Mouse (Mus musculus) intestine, embryonic 14.5 days (tissue): ENCODE measurements at regions not wholly inside any gene's neighbourhood (a gene's known extent, or its start where the extent isn't known, plus 50 kb on each side); places are given as distances from the start of the nearest gene placed in this dataset.

Source experiments
- ATAC-seq: fragments of 200-750 bp; cut with Nextera tagmentation; replicated peaks from 2 replicates; pipeline ENCODE4 v1.8.0; 2017; ENCODE audit warnings: low read depth, moderate number of reproducible peaks, moderate TSS enrichment, moderate library complexity; ENCODE audit not compliant: low FRiP score, low TSS enrichment
- DNase-seq: peaks from one replicate; pipeline ENCODE4 v3.0.0-alpha.2; 2018; ENCODE audit warnings: low spot score
- H3K27ac ChIP-seq: fragments of 300-500 bp; sonication (generic); 2 replicates; pipeline ENCODE4 v1.5.1; 2014; ENCODE audit warnings: low read depth, mild to moderate bottlenecking, control low read depth
- H3K27me3 ChIP-seq: fragments of 300-500 bp; sonication (generic); replicated peaks from 2 replicates; pipeline ENCODE4 v1.6.1; 2014; ENCODE audit warnings: low read length, control low read depth; ENCODE audit not compliant: control insufficient read depth, insufficient read depth
- H3K36me3 ChIP-seq: fragments of 300-500 bp; sonication (generic); 2 replicates; pipeline ENCODE4 v1.6.1; 2014; ENCODE audit warnings: low read length, control low read depth; ENCODE audit not compliant: control insufficient read depth, insufficient read depth
- H3K4me1 ChIP-seq: fragments of 300-500 bp; sonication (generic); replicated peaks from 2 replicates; pipeline ENCODE4 v1.6.1; 2014; ENCODE audit warnings: low read length, control low read depth, mixed read lengths; ENCODE audit not compliant: control insufficient read depth, insufficient read depth
- H3K4me2 ChIP-seq: fragments of 300-500 bp; sonication (generic); 2 replicates; pipeline ENCODE4 v1.6.1; 2014; ENCODE audit warnings: low read length
- H3K4me3 ChIP-seq: fragments of 300-500 bp; sonication (generic); 2 replicates; pipeline ENCODE4 v1.5.1; 2014; ENCODE audit warnings: low read depth, low read length, control low read depth, mixed read lengths
- H3K9ac ChIP-seq: fragments of 300-500 bp; sonication (generic); 2 replicates; pipeline ENCODE4 v1.6.1; 2014; ENCODE audit warnings: mild to moderate bottlenecking, low read length
- H3K9me3 ChIP-seq: fragments of 300-500 bp; sonication (generic); 2 replicates; pipeline ENCODE4 v1.6.1; 2016; ENCODE audit warnings: low read length, control low read depth; ENCODE audit not compliant: control insufficient read depth
- WGBS: fragments of 180-500 bp; shearing (Covaris S2); extraction: QIAGEN DNeasy Blood & Tissue Kit; methylation state at CpG from one replicate; pipeline ENCODE4 v1.1.7; 2014; 5-methylcytosine and 5-hydroxymethylcytosine counted together

GRCm38 (mm10) chr1:138371474-138371873 lies 97.9 kb downstream of the Atp6v1g3 start:
- ATAC-seq (no peak), DNase-seq (no peak)
- WGBS = 83% methylated on average over 1 of the region's 1 CpGs
- no peaks in the 10 kb centered on the region for H3K4me1 ChIP-seq
- no peak overlapping the region for H3K4me3 ChIP-seq
- H3K4me2 ChIP-seq = no peak overlapping the region
- H3K9ac ChIP-seq = no peak overlapping the region
- H3K27ac ChIP-seq = no peak overlapping the region
- H3K9me3 ChIP-seq = no peaks in the 10 kb centered on the region
- no peaks in the 10 kb centered on the region for H3K36me3 ChIP-seq
- no peaks in the 10 kb centered on the region for H3K27me3 ChIP-seq

DNA sequence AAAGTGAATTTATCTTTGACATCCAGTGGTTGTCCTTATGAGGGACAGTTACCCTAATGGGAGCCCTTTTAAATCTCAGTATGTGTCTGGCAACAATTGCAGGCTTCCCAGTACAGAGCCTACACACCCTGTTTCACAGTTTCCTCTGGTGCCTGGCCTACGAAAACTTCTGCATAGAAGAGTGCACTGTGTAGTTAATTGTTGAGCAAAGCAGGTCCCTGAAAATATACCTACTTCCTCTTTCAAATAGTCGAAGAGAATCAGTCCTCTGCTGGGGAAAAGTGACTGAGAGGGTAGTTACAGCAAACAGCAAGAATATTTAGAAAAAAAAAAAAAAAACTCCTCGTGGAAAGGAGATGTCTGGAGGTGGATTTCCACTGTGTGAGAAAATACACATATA lies 110.6 kb downstream of the Atp6v1g3 start:
- Histone ChIP-seq H3K4me2 (no peak overlapping the region), H3K27ac (no peak overlapping the region), H3K9me3 (no peaks in the 10 kb centered on the region), H3K36me3 (no peaks in the 10 kb centered on the region), H3K9ac (no peak overlapping the region), H3K27me3 (no peaks in the 10 kb centered on the region), H3K4me3 (no peak overlapping the region), H3K4me1 (peaks cover 5% of the 10 kb centered on the region; the same call in 1 of the 2 replicates)
- WGBS = 68% methylated on average over 3 of the region's 3 CpGs
- ATAC-seq (no peak), DNase-seq (no peak)

- H3K4me3 ChIP-seq = no peak overlapping the region
- ATAC-seq (no peak), DNase-seq (peak; percentile 53)
- H3K36me3 ChIP-seq = no peaks in the 10 kb centered on the region
- H3K27me3 ChIP-seq = no peaks in the 10 kb centered on the region
- peaks cover 5% of the 10 kb centered on the region; the same call in 1 of the 2 replicates for H3K4me1 ChIP-seq
- H3K9ac ChIP-seq = no peak overlapping the region
- no peak overlapping the region for H3K27ac ChIP-seq
- no peaks in the 10 kb centered on the region for H3K9me3 ChIP-seq
- H3K4me2 ChIP-seq = peak overlapping the region; percentile 29
- 23% methylated on average over 19 of the region's 19 CpGs for WGBS
Observed at GRCm38 (mm10) chr1:138385156-138385841, 111.8 kb downstream of the Atp6v1g3 start.

DNA sequence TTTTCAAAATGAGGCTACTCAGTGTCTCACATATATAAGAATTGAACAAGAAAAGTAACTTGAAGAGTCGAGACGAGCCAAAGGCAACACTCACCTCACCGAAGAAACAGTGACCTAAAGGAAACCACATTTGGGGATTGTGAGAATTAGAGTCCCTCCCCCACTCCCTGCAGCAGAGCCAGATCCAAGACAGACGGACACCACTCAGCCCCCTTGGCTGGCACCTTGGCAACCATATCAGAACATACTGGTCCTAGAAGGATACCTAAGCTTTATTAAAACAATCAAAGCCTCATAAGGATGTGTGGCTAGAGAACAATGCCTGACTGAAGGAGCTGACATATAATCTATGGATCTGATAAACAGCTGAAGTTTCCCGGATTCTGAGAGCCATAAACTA lies 112.5 kb downstream of the Atp6v1g3 start:
- H3K27me3 ChIP-seq = no peaks in the 10 kb centered on the region
- H3K9ac ChIP-seq = no peak overlapping the region
- no peaks in the 10 kb centered on the region for H3K36me3 ChIP-seq
- H3K4me2 ChIP-seq = no peak overlapping the region
- H3K27ac ChIP-seq = no peak overlapping the region
- ATAC-seq (no peak), DNase-seq (no peak)
- WGBS = 53% methylated on average over 5 of the region's 5 CpGs
- H3K4me1 ChIP-seq = peaks cover 5% of the 10 kb centered on the region; the same call in 1 of the 2 replicates
- H3K9me3 ChIP-seq = no peaks in the 10 kb centered on the region
- H3K4me3 ChIP-seq = no peak overlapping the region

- Histone ChIP-seq H3K36me3 (no peaks in the 10 kb centered on the region), H3K9me3 (no peaks in the 10 kb centered on the region), H3K27ac (no peak overlapping the region), H3K27me3 (no peaks in the 10 kb centered on the region), H3K4me2 (no peak overlapping the region), H3K4me1 (peaks cover 5% of the 10 kb centered on the region; the same call in 1 of the 2 replicates), H3K4me3 (no peak overlapping the region), H3K9ac (no peak overlapping the region)
- 86% methylated on average over 8 of the region's 8 CpGs for WGBS
- ATAC-seq = no peak
- no peak for DNase-seq
Observed at GRCm38 (mm10) chr1:138388634-138389033, 115.1 kb downstream of the Atp6v1g3 start.

DNA sequence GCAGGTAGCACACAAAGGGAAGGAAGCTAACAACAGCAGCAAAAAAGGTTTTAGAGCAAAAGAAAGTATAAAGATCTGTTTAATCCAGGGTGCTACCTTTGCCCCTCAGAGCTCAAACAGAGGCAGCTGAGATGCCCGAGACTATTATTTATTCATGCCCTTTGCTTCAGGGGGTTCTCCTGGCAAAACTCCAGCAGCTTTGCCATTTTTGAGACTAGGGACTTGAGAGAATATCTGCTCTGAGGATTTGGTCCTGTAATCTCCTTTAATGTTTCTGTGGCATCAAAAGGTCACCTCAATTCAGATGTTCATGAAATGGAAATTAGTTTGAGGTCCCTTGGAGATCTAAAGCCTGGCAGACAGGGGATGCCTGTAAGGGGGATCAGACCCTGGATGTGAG lies 116.1 kb downstream of the Atp6v1g3 start:
- H3K4me3 ChIP-seq = no peak overlapping the region
- WGBS = 61% methylated on average over 1 of the region's 1 CpGs
- no peaks in the 10 kb centered on the region for H3K36me3 ChIP-seq
- no peak overlapping the region for H3K4me2 ChIP-seq
- no peaks in the 10 kb centered on the region for H3K27me3 ChIP-seq
- no peak overlapping the region for H3K27ac ChIP-seq
- DNase-seq = no peak
- no peak for ATAC-seq
- no peaks in the 10 kb centered on the region for H3K9me3 ChIP-seq
- H3K9ac ChIP-seq = no peak overlapping the region
- H3K4me1 ChIP-seq = peaks cover 5% of the 10 kb centered on the region; the same call in 1 of the 2 replicates

- DNase-seq (no peak), ATAC-seq (no peak)
- Histone ChIP-seq H3K4me2 (no peak overlapping the region), H3K36me3 (no peaks in the 10 kb centered on the region), H3K9me3 (no peaks in the 10 kb centered on the region), H3K9ac (no peak overlapping the region), H3K27ac (no peak overlapping the region), H3K27me3 (no peaks in the 10 kb centered on the region), H3K4me1 (no peaks in the 10 kb centered on the region), H3K4me3 (no peak overlapping the region)
- WGBS = 77% methylated on average over 3 of the region's 3 CpGs
Observed at GRCm38 (mm10) chr1:138418610-138419009, 145.1 kb downstream of the Atp6v1g3 start.

- Histone ChIP-seq H3K27me3 (no peaks in the 10 kb centered on the region), H3K4me2 (no peak overlapping the region), H3K36me3 (no peaks in the 10 kb centered on the region), H3K4me3 (no peak overlapping the region), H3K9ac (no peak overlapping the region), H3K4me1 (no peaks in the 10 kb centered on the region), H3K9me3 (no peaks in the 10 kb centered on the region), H3K27ac (no peak overlapping the region)
- no peak for DNase-seq
- no peak for ATAC-seq
- 87% methylated on average over 2 of the region's 2 CpGs for whole genome bisulfite sequencing
Observed at GRCm38 (mm10) chr1:138427416-138427815, 153.9 kb downstream of the Atp6v1g3 start.
